Mouse (Mus musculus): Measurements from ENCODE around the gene Csgalnact2. TPM values are rescaled to one million over a fixed set of nuclear protein-coding genes. Genes with fewer than 3 reads are reported as not detected.

Gene Csgalnact2
- polyA plus RNA-seq, 1 experiment from 2014 or later = 16.3 TPM

- no peaks in the 10 kb centered on the region for H3K4me1 ChIP-seq
- 84% methylated on average over 3 of the region's 3 CpGs for WGBS
Observed at GRCm38 (mm10) chr6:118082384-118082783, 56.6 kb downstream of the Csgalnact2 start.

DNA sequence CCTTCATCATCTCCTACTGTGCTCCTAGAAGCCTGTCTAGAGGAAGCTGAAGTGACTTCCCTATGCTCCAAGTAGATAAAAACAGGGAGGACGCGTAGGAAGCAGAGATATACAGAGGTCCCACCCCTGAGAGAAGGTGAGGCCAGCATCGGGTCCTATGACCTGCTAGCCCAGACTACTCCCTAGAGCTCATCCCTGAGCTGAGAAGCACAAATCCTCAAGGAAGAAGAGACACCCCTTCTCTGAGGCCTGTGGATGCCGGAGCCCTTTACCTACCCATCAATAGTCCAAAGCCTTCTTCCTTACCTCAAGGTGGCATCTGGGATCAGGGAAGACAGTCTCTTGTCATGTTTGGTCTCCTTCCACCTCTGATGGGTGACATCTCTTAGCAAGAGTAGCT lies 58.2 kb downstream of the Csgalnact2 start:
- Histone ChIP-seq H3K4me1 (0 out of 2 replicates have a peak, but pooled peaks cover under 1% of the 10 kb centered on the region), H3K27me3 (0 out of 2 replicates have a peak, but pooled peaks cover 9% of the 10 kb centered on the region)
- 95% methylated on average over 4 of the region's 4 CpGs for WGBS

More at GRCm38 (mm10) chr6:118082384-118082783, 56.6 kb downstream of the Csgalnact2 start:
- no peaks in the 10 kb centered on the region for H3K9me3 ChIP-seq (replicated peaks)
- no peaks in the 10 kb centered on the region for H3K36me3 ChIP-seq
- H3K9ac ChIP-seq = no peak overlapping the region
- no peak overlapping the region for H3K27ac ChIP-seq
- no peak overlapping the region for H3K4me2 ChIP-seq
- H3K27me3 ChIP-seq = 0 out of 2 replicates have a peak, but pooled peaks cover 4% of the 10 kb centered on the region
- H3K4me3 ChIP-seq (replicated peaks) = no peak overlapping the region
- ATAC-seq (replicated peaks; ENCODE audit: low FRiP score) = no peak

DNA sequence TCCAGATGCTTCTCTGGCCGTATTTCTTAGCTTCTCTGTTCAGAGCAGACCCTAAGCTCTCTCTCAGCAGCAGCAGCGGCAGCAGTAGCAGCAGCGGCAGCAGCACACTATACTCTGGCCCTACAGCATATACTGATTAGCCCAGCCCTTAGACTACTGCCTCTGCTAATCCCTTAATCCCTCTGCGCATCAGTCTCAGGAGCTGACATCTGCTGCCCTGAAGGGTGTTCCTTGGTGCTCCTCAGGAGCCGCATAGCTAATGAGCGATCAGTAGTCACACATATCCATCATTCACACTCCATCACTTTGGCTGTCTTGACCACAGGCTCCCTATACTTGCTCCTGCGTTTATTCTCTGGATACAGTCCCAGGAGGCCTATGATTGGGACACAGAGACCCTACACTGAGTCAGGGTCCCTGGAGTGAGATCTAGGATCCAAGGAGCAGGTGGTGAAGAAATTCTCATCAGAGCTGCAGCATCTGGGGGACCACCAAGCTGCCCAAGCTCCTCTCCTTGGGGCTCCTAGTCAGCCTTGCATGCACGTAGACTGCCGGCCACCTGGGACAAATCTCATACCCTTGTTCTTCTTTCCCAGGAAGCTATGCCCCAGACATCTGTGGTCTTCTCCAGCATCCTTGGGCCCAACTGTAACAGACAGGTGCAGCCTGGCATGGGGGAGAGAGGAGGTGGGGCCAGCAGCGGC lies 59.0 kb downstream of the Csgalnact2 start:
- Histone ChIP-seq H3K4me1 (peaks cover 6% of the 10 kb centered on the region; the same call in 1 of the 2 replicates), H3K36me3 (no peaks in the 10 kb centered on the region), H3K4me2 (no peak overlapping the region), H3K9me3 (replicated peaks) (no peaks in the 10 kb centered on the region), H3K27ac (no peak overlapping the region), H3K4me3 (replicated peaks) (no peak overlapping the region), H3K9ac (no peak overlapping the region), H3K27me3 (0 out of 2 replicates have a peak, but pooled peaks cover 9% of the 10 kb centered on the region)
- 79% methylated on average over 10 of the region's 10 CpGs for WGBS
- no peak for ATAC-seq (replicated peaks; ENCODE audit: low FRiP score)

More for the DNA sequence above, 58.2 kb downstream of the Csgalnact2 start:
- Histone ChIP-seq H3K4me3 (replicated peaks) (no peak overlapping the region), H3K27ac (no peak overlapping the region), H3K4me2 (no peak overlapping the region), H3K36me3 (no peaks in the 10 kb centered on the region), H3K9ac (no peak overlapping the region), H3K9me3 (replicated peaks) (no peaks in the 10 kb centered on the region)
- no peak for ATAC-seq (replicated peaks; ENCODE audit: low FRiP score)

GRCm38 (mm10) chr6:118079292-118079691 lies 59.6 kb downstream of the Csgalnact2 start:
- H3K27ac ChIP-seq = no peak overlapping the region
- H3K36me3 ChIP-seq = no peaks in the 10 kb centered on the region
- H3K4me2 ChIP-seq = no peak overlapping the region
- no peaks in the 10 kb centered on the region for H3K9me3 ChIP-seq (replicated peaks)
- no peak for ATAC-seq (replicated peaks; ENCODE audit: low FRiP score)
- H3K4me1 ChIP-seq = peaks cover 12% of the 10 kb centered on the region
- 0 out of 2 replicates have a peak, but pooled peaks cover 9% of the 10 kb centered on the region for H3K27me3 ChIP-seq
- WGBS = 60% methylated on average over 3 of the region's 3 CpGs
- no peak overlapping the region for H3K9ac ChIP-seq
- H3K4me3 ChIP-seq (replicated peaks) = no peak overlapping the region

DNA sequence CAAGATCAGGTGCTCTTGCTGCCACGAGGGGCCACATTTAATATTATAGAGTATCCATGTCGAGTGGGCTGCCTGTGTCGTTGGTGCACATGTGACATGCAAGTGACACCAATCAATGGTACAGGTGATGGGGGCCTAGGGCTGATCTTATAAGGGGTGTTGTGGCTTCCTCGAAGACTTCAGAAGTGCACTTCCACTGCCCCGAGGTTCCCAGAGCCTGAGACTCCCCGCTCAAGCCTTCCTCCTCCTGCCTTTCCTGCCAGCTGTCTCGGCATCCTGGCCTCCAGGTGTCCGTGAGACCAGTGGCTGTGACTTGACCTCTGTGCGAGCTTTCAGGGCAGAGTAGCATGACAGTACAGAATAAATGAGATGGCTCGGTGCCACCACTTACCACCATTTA lies 60.2 kb downstream of the Csgalnact2 start:
- 55% methylated on average over 10 of the region's 10 CpGs for WGBS
- Histone ChIP-seq H3K9me3 (replicated peaks) (no peaks in the 10 kb centered on the region), H3K36me3 (no peaks in the 10 kb centered on the region), H3K9ac (no peak overlapping the region), H3K27me3 (0 out of 2 replicates have a peak, but pooled peaks cover 9% of the 10 kb centered on the region), H3K4me2 (no peak overlapping the region), H3K27ac (no peak overlapping the region), H3K4me3 (replicated peaks) (no peak overlapping the region), H3K4me1 (peaks cover 17% of the 10 kb centered on the region)
- no peak for ATAC-seq (replicated peaks; ENCODE audit: low FRiP score)

- Histone ChIP-seq H3K36me3 (no peaks in the 10 kb centered on the region), H3K4me3 (replicated peaks) (no peak overlapping the region), H3K9ac (no peak overlapping the region), H3K9me3 (replicated peaks) (no peaks in the 10 kb centered on the region), H3K27me3 (0 out of 2 replicates have a peak, but pooled peaks cover 9% of the 10 kb centered on the region), H3K27ac (no peak overlapping the region), H3K4me1 (peaks cover 17% of the 10 kb centered on the region), H3K4me2 (no peak overlapping the region)
- no peak for ATAC-seq (replicated peaks; ENCODE audit: low FRiP score)
- WGBS = 66% methylated on average over 7 of the region's 7 CpGs
Observed at GRCm38 (mm10) chr6:118077421-118077820, 61.5 kb downstream of the Csgalnact2 start.

- 0 out of 2 replicates have a peak, but pooled peaks cover 9% of the 10 kb centered on the region for H3K27me3 ChIP-seq
- H3K4me1 ChIP-seq = peaks cover 17% of the 10 kb centered on the region
- no peak overlapping the region for H3K4me2 ChIP-seq
- no peak overlapping the region for H3K9ac ChIP-seq
- H3K36me3 ChIP-seq = no peaks in the 10 kb centered on the region
- no peak overlapping the region for H3K27ac ChIP-seq
- WGBS = 86% methylated on average over 8 of the region's 8 CpGs
- no peaks in the 10 kb centered on the region for H3K9me3 ChIP-seq (replicated peaks)
- no peak for ATAC-seq (replicated peaks; ENCODE audit: low FRiP score)
- H3K4me3 ChIP-seq (replicated peaks) = no peak overlapping the region
Observed at GRCm38 (mm10) chr6:118076748-118077147, 62.2 kb downstream of the Csgalnact2 start.

- Histone ChIP-seq H3K4me1 (peaks cover 17% of the 10 kb centered on the region), H3K9me3 (replicated peaks) (no peaks in the 10 kb centered on the region), H3K27me3 (0 out of 2 replicates have a peak, but pooled peaks cover 9% of the 10 kb centered on the region), H3K9ac (no peak overlapping the region), H3K4me2 (no peak overlapping the region), H3K27ac (no peak overlapping the region), H3K4me3 (replicated peaks) (no peak overlapping the region), H3K36me3 (no peaks in the 10 kb centered on the region)
- WGBS = 85% methylated on average over 3 of the region's 3 CpGs
- ATAC-seq (replicated peaks; ENCODE audit: low FRiP score) = no peak
Observed at GRCm38 (mm10) chr6:118076256-118076655, 62.7 kb downstream of the Csgalnact2 start.

- H3K4me1 ChIP-seq = peaks cover 26% of the 10 kb centered on the region
- 57% methylated on average over 3 of the region's 3 CpGs for WGBS
- H3K9me3 ChIP-seq (replicated peaks) = no peaks in the 10 kb centered on the region
- H3K4me3 ChIP-seq (replicated peaks) = no peak overlapping the region
- no peak overlapping the region for H3K27ac ChIP-seq
- H3K36me3 ChIP-seq = no peaks in the 10 kb centered on the region
- peaks cover 5% of the 10 kb centered on the region; the same call in 1 of the 2 replicates for H3K27me3 ChIP-seq
- no peak overlapping the region for H3K4me2 ChIP-seq
- no peak overlapping the region for H3K9ac ChIP-seq
- ATAC-seq (replicated peaks; ENCODE audit: low FRiP score) = no peak
Observed at GRCm38 (mm10) chr6:118074151-118074550, 64.8 kb downstream of the Csgalnact2 start.

GRCm38 (mm10) chr6:118072176-118072575 lies 66.8 kb downstream of the Csgalnact2 start:
- ATAC-seq (replicated peaks; ENCODE audit: low FRiP score) = no peak
- H3K36me3 ChIP-seq = no peaks in the 10 kb centered on the region
- no peak overlapping the region for H3K4me3 ChIP-seq (replicated peaks)
- no peaks in the 10 kb centered on the region for H3K9me3 ChIP-seq (replicated peaks)
- no peak overlapping the region for H3K4me2 ChIP-seq
- no peak overlapping the region for H3K9ac ChIP-seq
- peaks cover 32% of the 10 kb centered on the region for H3K4me1 ChIP-seq
- H3K27ac ChIP-seq = no peak overlapping the region
- H3K27me3 ChIP-seq = peaks cover 15% of the 10 kb centered on the region
- WGBS = 92% methylated on average over 1 of the region's 1 CpGs

DNA sequence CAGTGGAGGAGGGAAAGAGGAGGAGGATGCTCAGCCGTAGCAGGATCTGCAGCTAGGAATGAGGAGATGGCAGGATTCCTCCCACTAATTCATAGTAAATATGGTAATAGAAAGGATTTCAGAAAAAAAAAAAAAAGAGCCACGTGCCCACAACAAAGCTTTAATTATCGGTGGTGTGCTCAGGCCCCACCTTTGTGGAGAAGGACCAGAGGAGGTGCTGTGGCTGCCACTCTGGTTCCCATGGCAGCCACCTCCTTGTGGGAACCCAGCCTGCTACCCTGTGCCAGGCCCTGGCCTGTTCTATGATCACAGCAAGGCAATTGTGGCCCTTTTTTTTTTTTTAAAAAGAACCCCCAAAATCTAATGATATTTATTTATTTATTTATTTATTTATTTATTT lies 67.5 kb downstream of the Csgalnact2 start:
- Histone ChIP-seq H3K36me3 (no peaks in the 10 kb centered on the region), H3K9me3 (replicated peaks) (no peaks in the 10 kb centered on the region), H3K4me1 (peaks cover 39% of the 10 kb centered on the region), H3K27me3 (peaks cover 16% of the 10 kb centered on the region), H3K9ac (no peak overlapping the region), H3K4me3 (replicated peaks) (no peak overlapping the region), H3K4me2 (no peak overlapping the region), H3K27ac (no peak overlapping the region)
- WGBS = 76% methylated on average over 3 of the region's 3 CpGs
- ATAC-seq (replicated peaks; ENCODE audit: low FRiP score) = no peak

DNA sequence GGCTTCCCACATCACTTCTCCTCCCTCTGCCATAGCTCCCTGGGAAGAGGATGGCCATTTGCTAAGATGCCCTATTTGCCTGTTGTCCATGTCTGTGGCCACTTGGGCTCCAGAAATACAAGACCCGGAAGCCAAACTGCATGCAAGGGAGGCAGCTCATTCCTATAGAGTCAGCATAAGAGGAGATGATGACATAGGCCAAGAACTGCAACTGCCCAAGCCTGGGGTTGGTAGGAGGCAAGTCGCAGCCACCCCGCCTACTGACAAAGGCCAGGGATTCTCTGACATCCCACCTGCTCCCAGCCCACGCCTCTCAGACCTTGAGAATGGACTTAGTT lies 68.0 kb downstream of the Csgalnact2 start:
- 91% methylated on average over 4 of the region's 4 CpGs for WGBS
- no peak overlapping the region for H3K4me3 ChIP-seq (replicated peaks)
- H3K4me2 ChIP-seq = no peak overlapping the region
- no peak overlapping the region for H3K9ac ChIP-seq
- no peaks in the 10 kb centered on the region for H3K36me3 ChIP-seq
- H3K27me3 ChIP-seq = peaks cover 21% of the 10 kb centered on the region
- ATAC-seq (replicated peaks; ENCODE audit: low FRiP score) = no peak
- no peaks in the 10 kb centered on the region for H3K9me3 ChIP-seq (replicated peaks)
- H3K4me1 ChIP-seq = peaks cover 44% of the 10 kb centered on the region
- H3K27ac ChIP-seq = no peak overlapping the region
